Mouse (Mus musculus) forebrain, postnatal 0 days (tissue): ENCODE results near the gene Cbr2. TPM values are rescaled to one million over a fixed set of nuclear protein-coding genes. Genes with fewer than 3 reads are reported as not detected.
A peak's percentile ranks its signal among the peaks of the same experiment; 100 is the strongest.

Experiments used
- ATAC-seq: fragments of 200-750 bp; cut with Nextera tagmentation; 2 replicates; pipeline ENCODE4 v1.8.0; 2017; ENCODE audit warnings: mild to moderate bottlenecking, moderate library complexity
- DNase-seq: peaks from one replicate; pipeline ENCODE4 v3.0.0-alpha.2; 2015
- H3K27ac ChIP-seq: fragments of 300-500 bp; sonication (generic); 2 replicates; pipeline ENCODE4 v1.5.1; 2014; ENCODE audit warnings: low read depth, mild to moderate bottlenecking, antibody characterized with exemption, low read length, moderate library complexity, mixed read lengths
- H3K27me3 ChIP-seq: fragments of 300-500 bp; sonication (generic); 2 replicates; pipeline ENCODE4 v1.6.1; 2014; ENCODE audit warnings: mild to moderate bottlenecking, low read length, mixed read lengths; ENCODE audit not compliant: insufficient read depth
- H3K36me3 ChIP-seq: fragments of 300-500 bp; sonication (generic); 2 replicates; pipeline ENCODE4 v1.6.1; 2014; ENCODE audit warnings: mild to moderate bottlenecking, moderate library complexity; ENCODE audit not compliant: insufficient read depth
- H3K4me1 ChIP-seq: fragments of 300-500 bp; sonication (generic); 2 replicates; pipeline ENCODE4 v1.6.1; 2014; ENCODE audit warnings: antibody characterized with exemption; ENCODE audit not compliant: insufficient read depth
- H3K4me2 ChIP-seq: fragments of 300-500 bp; sonication (generic); 2 replicates; pipeline ENCODE4 v1.6.1; 2014; ENCODE audit warnings: low read depth, mild to moderate bottlenecking, moderate library complexity
- H3K4me3 ChIP-seq: fragments of 300-500 bp; sonication (generic); 2 replicates; pipeline ENCODE4 v1.5.1; 2014; ENCODE audit warnings: low read depth, low read length, mixed read lengths
- H3K9ac ChIP-seq: fragments of 300-500 bp; sonication (generic); 2 replicates; pipeline ENCODE4 v1.6.1; 2014; ENCODE audit warnings: mild to moderate bottlenecking
- H3K9me3 ChIP-seq: fragments of 300-500 bp; sonication (generic); 2 replicates; pipeline ENCODE4 v1.6.1; 2016; ENCODE audit warnings: low read length
- CTCF ChIP-seq: sonication (generic); IDR thresholded peaks from 2 replicates; pipeline ENCODE4 v1.5.1; 2016; ENCODE audit warnings: antibody characterized with exemption, control low read depth, low read depth
- WGBS: fragments of 180-500 bp; shearing (Covaris S2); extraction: QIAGEN DNeasy Blood & Tissue Kit; methylation state at CpG from one replicate; pipeline ENCODE4 v1.1.7; 2014; 5-methylcytosine and 5-hydroxymethylcytosine counted together
- polyA plus RNA-seq: library from polyadenylated mRNA; unstranded; fragments of >200 nt; fragmentation: Nextera tagmentation; extraction: Ambion mirVana; gene quantifications from 2 replicates; pipeline ENCODE4 v1.2.1, GENCODE M21; 2015
- total RNA-seq: library from RNA; depleted of rRNA; stranded (reverse); fragments of >200 nt; gene quantifications from 2 replicates; pipeline ENCODE4 v1.2.3, GENCODE M21; 2014

Gene Cbr2
- total and polyA plus RNA-seq, 2 experiments from 2014 or later, result 3.1 to 3.6 TPM

GRCm38 (mm10) chr11:120749430-120749829 is 17.5 kb upstream of the Cbr2 start:
- H3K27me3 ChIP-seq, result no peaks in the 10 kb centered on the region
- WGBS, result 65% methylated on average over 8 of the region's 8 CpGs
- H3K27ac ChIP-seq, result no peak overlapping the region
- H3K9ac ChIP-seq, result no peak overlapping the region
- no peak for DNase-seq
- H3K9me3 ChIP-seq, result no peaks in the 10 kb centered on the region
- H3K4me3 ChIP-seq, result no peak overlapping the region
- no peaks in the 10 kb centered on the region for H3K36me3 ChIP-seq
- H3K4me2 ChIP-seq, result no peak overlapping the region
- ATAC-seq, result no peak
- peak; percentile 24; the same call in 1 of the 2 replicates for TF ChIP-seq CTCF
- H3K4me1 ChIP-seq, result no peaks in the 10 kb centered on the region

- Histone ChIP-seq H3K4me2 (no peak overlapping the region), H3K9me3 (no peaks in the 10 kb centered on the region), H3K9ac (no peak overlapping the region), H3K27me3 (no peaks in the 10 kb centered on the region), H3K4me1 (no peaks in the 10 kb centered on the region), H3K27ac (no peak overlapping the region), H3K4me3 (no peak overlapping the region), H3K36me3 (no peaks in the 10 kb centered on the region)
- TF ChIP-seq CTCF, result no peak
- ATAC-seq (no peak), DNase-seq (no peak)
- WGBS, result 82% methylated on average over 4 of the region's 4 CpGs
These were observed 16.1 kb upstream of the Cbr2 start for GRCm38 (mm10) chr11:120747974-120748373.

DNA sequence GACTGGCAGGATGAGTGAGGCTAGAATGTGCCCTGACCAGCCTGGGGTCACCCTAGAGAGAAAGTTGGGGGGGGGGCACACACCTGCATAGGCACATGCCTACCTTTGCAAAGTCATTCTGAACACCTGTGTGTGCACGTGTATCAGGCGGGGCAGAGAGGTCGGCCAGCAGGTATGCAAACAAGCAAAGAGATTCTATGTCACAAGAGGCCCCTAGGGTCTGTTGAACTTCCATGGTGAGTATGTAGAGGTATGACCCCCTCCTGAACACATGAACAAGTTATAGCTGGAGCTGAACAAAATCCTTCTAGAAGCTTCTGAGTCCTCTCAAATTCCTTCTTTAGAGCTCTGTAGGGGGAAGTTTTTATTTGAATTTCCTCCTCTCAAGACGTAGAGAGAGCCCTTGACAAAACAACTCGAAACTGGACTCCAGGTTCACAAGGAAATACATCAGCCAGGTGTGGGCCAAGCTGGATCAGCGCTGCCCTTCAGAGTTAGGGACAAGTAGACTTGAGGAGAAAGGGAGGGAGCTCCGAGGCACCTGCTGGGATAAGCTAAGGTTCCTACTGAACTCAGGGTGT is 12.3 kb upstream of the Cbr2 start:
- Histone ChIP-seq H3K4me2 (no peak overlapping the region), H3K9me3 (no peaks in the 10 kb centered on the region), H3K4me3 (no peak overlapping the region), H3K4me1 (no peaks in the 10 kb centered on the region), H3K27ac (no peak overlapping the region), H3K9ac (no peak overlapping the region), H3K36me3 (no peaks in the 10 kb centered on the region), H3K27me3 (no peaks in the 10 kb centered on the region)
- DNase-seq (no peak), ATAC-seq (no peak)
- WGBS, result 77% methylated on average over 7 of the region's 7 CpGs
- TF ChIP-seq CTCF, result no peak

GRCm38 (mm10) chr11:120740981-120741380 is 9.1 kb upstream of the Cbr2 start:
- no peak overlapping the region for H3K27ac ChIP-seq
- ATAC-seq, result no peak
- no peak overlapping the region for H3K4me3 ChIP-seq
- no peaks in the 10 kb centered on the region for H3K9me3 ChIP-seq
- no peaks in the 10 kb centered on the region for H3K27me3 ChIP-seq
- no peak overlapping the region for H3K4me2 ChIP-seq
- no peak overlapping the region for H3K9ac ChIP-seq
- TF ChIP-seq CTCF, result no peak
- WGBS, result 91% methylated on average over 5 of the region's 5 CpGs
- no peak for DNase-seq
- no peaks in the 10 kb centered on the region for H3K36me3 ChIP-seq
- no peaks in the 10 kb centered on the region for H3K4me1 ChIP-seq

GRCm38 (mm10) chr11:120736424-120736823 is 4.5 kb upstream of the Cbr2 start:
- Histone ChIP-seq H3K27ac (no peak overlapping the region), H3K4me1 (no peaks in the 10 kb centered on the region), H3K36me3 (no peaks in the 10 kb centered on the region), H3K9me3 (no peaks in the 10 kb centered on the region), H3K27me3 (no peaks in the 10 kb centered on the region), H3K4me3 (no peak overlapping the region), H3K4me2 (no peak overlapping the region), H3K9ac (no peak overlapping the region)
- no peak for TF ChIP-seq CTCF
- ATAC-seq (no peak), DNase-seq (no peak)
- WGBS, result 71% methylated on average over 6 of the region's 6 CpGs

- no peak for TF ChIP-seq CTCF
- H3K9me3 ChIP-seq, result no peaks in the 10 kb centered on the region
- no peak overlapping the region for H3K4me2 ChIP-seq
- ATAC-seq (no peak), DNase-seq (no peak)
- H3K36me3 ChIP-seq, result no peaks in the 10 kb centered on the region
- 58% methylated on average over 6 of the region's 6 CpGs for WGBS
- H3K9ac ChIP-seq, result no peak overlapping the region
- H3K27ac ChIP-seq, result no peak overlapping the region
- H3K4me3 ChIP-seq, result no peak overlapping the region
- no peaks in the 10 kb centered on the region for H3K4me1 ChIP-seq
- H3K27me3 ChIP-seq, result no peaks in the 10 kb centered on the region
These were observed 1.6 kb upstream of the Cbr2 start for GRCm38 (mm10) chr11:120733521-120733920.

GRCm38 (mm10) chr11:120731395-120731794 is 519 bp downstream of the Cbr2 start:
- no peak overlapping the region for H3K27ac ChIP-seq
- DNase-seq (no peak), ATAC-seq (no peak)
- WGBS, result 88% methylated on average over 1 of the region's 1 CpGs
- H3K27me3 ChIP-seq, result no peaks in the 10 kb centered on the region
- H3K9ac ChIP-seq, result no peak overlapping the region
- TF ChIP-seq CTCF, result no peak
- H3K36me3 ChIP-seq, result no peaks in the 10 kb centered on the region
- H3K4me1 ChIP-seq, result no peaks in the 10 kb centered on the region
- H3K9me3 ChIP-seq, result no peaks in the 10 kb centered on the region
- H3K4me3 ChIP-seq, result no peak overlapping the region
- H3K4me2 ChIP-seq, result no peak overlapping the region
